Comparison of ENCODE assay signal across 16 mouse cellular contexts in the genomic region with DNA sequence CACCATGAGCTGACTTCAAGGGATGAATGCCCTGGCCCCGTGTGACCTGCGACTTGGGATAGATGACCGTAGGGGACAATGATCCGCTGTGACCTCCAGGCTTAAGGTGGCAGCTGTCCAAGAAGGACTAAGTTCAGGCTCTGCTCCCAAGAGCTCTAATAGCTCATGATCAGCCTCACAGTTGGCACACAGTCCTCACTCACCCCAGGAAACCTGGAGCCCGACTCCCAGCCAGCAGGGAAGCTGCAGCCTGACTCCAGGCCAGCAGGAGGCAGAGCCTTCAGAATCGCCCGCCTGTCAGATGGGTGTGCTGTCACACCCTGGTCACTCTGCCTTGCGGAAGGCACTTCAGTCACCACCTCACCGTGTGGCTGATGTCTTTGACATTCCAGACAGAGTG. TPM values are rescaled to one million over a fixed set of nuclear protein-coding genes. Genes with fewer than 3 reads are reported as not detected.
DNase-seq lines count a peak whose midpoint lies in the region; ATAC-seq and TF ChIP-seq lines count a peak whose summit lies in the region.
"Had no signal": no experiment of that assay in that cellular context is flagged by ENCODE, and none has a peak within 500 bp of the region (broad histone marks: within the 10 kb centered on the region; RNA-seq: fewer than 3 reads in every experiment).

No protein-coding gene starts in this region.

- H3K36me3 ChIP-seq in testis, adult 2 months (ENCODE audit: control insufficient read depth, insufficient read depth, low read length): no peaks in the 10 kb centered on the region
- H3K36me3 ChIP-seq: embryonic facial prominence, embryonic 10.5 days; forebrain, embryonic 12.5 days; hindbrain, embryonic 12.5 days; midbrain, embryonic 13.5 days had no signal

- ATAC-seq in cerebellum, adult (ENCODE audit: insufficient number of reproducible peaks, low FRiP score, low TSS enrichment): no peak
- ATAC-seq: midbrain, embryonic 13.5 days had no signal

- no peak for TF ChIP-seq POLR2A in testis, adult 2 months (IDR thresholded peaks at IDR 0.05; ENCODE audit: control insufficient read depth, low read depth, low read length)

- peaks cover 10% of the 10 kb centered on the region for H3K4me1 ChIP-seq in testis, adult 2 months (ENCODE audit: control insufficient read depth, insufficient read depth, low read length)

- intact Hi-C loops in gastrocnemius, adult 2 months (cut with DNase I): loop anchor here (5.0 kb wide), 1 partner anchor 93 kb away; no protein-coding TSS in a partner anchor

- peak; percentile 8; the same call in 1 of the 2 replicates for TF ChIP-seq CTCF in gastrocnemius, adult 2 months (IDR thresholded peaks at IDR 0.05)
- TF ChIP-seq CTCF in testis, adult 2 months (IDR thresholded peaks at IDR 0.05; ENCODE audit: control insufficient read depth, insufficient read depth, insufficient replicate concordance, low read depth, low read length): peak; percentile 26; the same call in 1 of the 2 replicates

- no peak overlapping the region for H3K4me3 ChIP-seq in gastrocnemius, adult 2 months
- H3K4me3 ChIP-seq in testis, adult 2 months (ENCODE audit: control insufficient read depth, low read depth, low read length): no peak overlapping the region
- H3K4me3 ChIP-seq: embryonic facial prominence, embryonic 10.5 days; forebrain, embryonic 12.5 days; hindbrain, embryonic 12.5 days; midbrain, embryonic 13.5 days had no signal

- no peak overlapping the region for H3K27ac ChIP-seq in gastrocnemius, adult 2 months
- no peak overlapping the region for H3K27ac ChIP-seq in testis, adult 2 months (ENCODE audit: control insufficient read depth, insufficient read depth, low read depth, low read length)
- H3K27ac ChIP-seq: embryonic facial prominence, embryonic 10.5 days; forebrain, embryonic 12.5 days; hindbrain, embryonic 12.5 days; midbrain, embryonic 13.5 days had no signal

- no peaks in the 10 kb centered on the region for H3K27me3 ChIP-seq in testis, adult 2 months (ENCODE audit: control insufficient read depth, insufficient read depth, low read length)
- H3K27me3 ChIP-seq: forebrain, embryonic 12.5 days had no signal

- DNase-seq in gastrocnemius, adult 2 months: peak; percentile 36
- DNase-seq in gastrocnemius, postnatal 25 days: no peak
- DNase-seq in kidney, adult 8-10 months: peak; percentile 50 to 78
- DNase-seq in kidney, postnatal 14 days: no peak
- DNase-seq in testis, postnatal 10 days (ENCODE audit: low spot score): no peak
- DNase-seq in right cerebral cortex, postnatal 14 days: no peak
- DNase-seq: B cell, adult 2 months; cerebellum, adult 8-10 months; gastrocnemius, postnatal 10 days; thymus, postnatal 25 days had no signal

RNA-seq across cellular contexts. Expression of a gene that starts 13.7 kb away (rescaled TPM):
- total RNA-seq in gastrocnemius, adult 2 months (2021): under 1 TPM in 1 of 2 experiments, not detected in 1; 0.15 TPM
- total RNA-seq in gastrocnemius, postnatal 25 days (2021): not detected
- 0.15 and 1.6 TPM in 2 replicates for polyA plus RNA-seq in testis, adult 2 months (2012; rRNA removed)

RNA-seq across cellular contexts. Expression of a gene that starts 30.0 kb away (rescaled TPM):
- total RNA-seq in gastrocnemius, adult 2 months (2021): not detected
- not detected for total RNA-seq in gastrocnemius, postnatal 25 days (2021)
- polyA plus RNA-seq in testis, adult 2 months (2012; rRNA removed): 0.43 and 0.55 TPM in 2 replicates

Comparison
In these comparisons a context has a peak if more than half of its experiments do, and no peak if none do; other contexts are left out.
1. DNase-seq: peak in gastrocnemius, adult 2 months (single experiment) and kidney, adult 8-10 months (2 of 2); none in gastrocnemius, postnatal 25 days (single experiment), kidney, postnatal 14 days (single experiment), testis, postnatal 10 days (single experiment) and right cerebral cortex, postnatal 14 days (single experiment).